Mouse (Mus musculus) forebrain, embryonic 15.5 days (tissue): Measurements from ENCODE around the gene Pdlim3. TPM values are rescaled to one million over a fixed set of nuclear protein-coding genes. Genes with fewer than 3 reads are reported as not detected.

Source experiments
- ATAC-seq: fragments of 200-750 bp; cut with Nextera tagmentation; replicated peaks from 2 replicates; pipeline ENCODE4 v1.8.0; 2017; ENCODE audit warnings: mild to moderate bottlenecking, moderate TSS enrichment, moderate library complexity
- H3K27ac ChIP-seq: fragments of 300-500 bp; sonication (generic); replicated peaks from 2 replicates; pipeline ENCODE4 v1.5.1; 2015; ENCODE audit warnings: mild to moderate bottlenecking, inconsistent platforms
- H3K27me3 ChIP-seq: fragments of 300-500 bp; sonication (generic); 2 replicates; pipeline ENCODE4 v1.6.1; 2015; ENCODE audit warnings: inconsistent platforms
- H3K36me3 ChIP-seq: fragments of 300-500 bp; sonication (generic); 2 replicates; pipeline ENCODE4 v1.6.1; 2015; ENCODE audit warnings: mild to moderate bottlenecking, inconsistent platforms
- H3K4me1 ChIP-seq: fragments of 300-500 bp; sonication (generic); 2 replicates; pipeline ENCODE4 v1.6.1; 2015; ENCODE audit warnings: inconsistent platforms
- H3K4me2 ChIP-seq: fragments of 300-500 bp; sonication (generic); replicated peaks from 2 replicates; pipeline ENCODE4 v1.6.1; 2015; ENCODE audit warnings: mild to moderate bottlenecking, inconsistent platforms
- H3K4me3 ChIP-seq: fragments of 300-500 bp; sonication (generic); 2 replicates; pipeline ENCODE4 v1.5.1; 2015; ENCODE audit warnings: mild to moderate bottlenecking, inconsistent platforms
- H3K9ac ChIP-seq: fragments of 300-500 bp; sonication (generic); replicated peaks from 2 replicates; pipeline ENCODE4 v1.6.1; 2015; ENCODE audit warnings: mild to moderate bottlenecking, inconsistent platforms
- H3K9me3 ChIP-seq: fragments of 300-500 bp; sonication (generic); 2 replicates; pipeline ENCODE4 v1.6.1; 2016; ENCODE audit warnings: inconsistent platforms
- WGBS: fragments of 180-500 bp; shearing (Covaris S2); methylation state at CpG from one replicate; pipeline ENCODE4 v1.1.7; 2015; ENCODE audit warnings: mixed read lengths; 5-methylcytosine and 5-hydroxymethylcytosine counted together
- polyA plus RNA-seq: library from polyadenylated mRNA; unstranded; fragments of >200 nt; fragmentation: Nextera tagmentation; extraction: Ambion mirVana; gene quantifications from 2 replicates; pipeline ENCODE4 v1.2.1, GENCODE M21; 2015

Gene Pdlim3
- polyA plus RNA-seq, 1 experiment from 2014 or later = 5.2 TPM

- no peak for ATAC-seq
- no peaks in the 10 kb centered on the region for H3K36me3 ChIP-seq
- H3K9ac ChIP-seq = no peak overlapping the region
- H3K4me2 ChIP-seq = no peak overlapping the region
- WGBS = 93% methylated on average over 7 of the region's 7 CpGs
- no peaks in the 10 kb centered on the region for H3K9me3 ChIP-seq
- peaks cover 12% of the 10 kb centered on the region; the same call in 1 of the 2 replicates for H3K4me1 ChIP-seq
- no peak overlapping the region for H3K27ac ChIP-seq
- no peak overlapping the region for H3K4me3 ChIP-seq
- H3K27me3 ChIP-seq = no peaks in the 10 kb centered on the region
Observed at GRCm38 (mm10) chr8:45877680-45878079, 7.6 kb upstream of the Pdlim3 start.

GRCm38 (mm10) chr8:45880457-45880856 is 4.8 kb upstream of the Pdlim3 start:
- Histone ChIP-seq H3K4me3 (no peak overlapping the region), H3K9me3 (no peaks in the 10 kb centered on the region), H3K27ac (no peak overlapping the region), H3K36me3 (no peaks in the 10 kb centered on the region), H3K4me2 (no peak overlapping the region), H3K9ac (no peak overlapping the region), H3K4me1 (peaks cover 18% of the 10 kb centered on the region), H3K27me3 (peaks cover 8% of the 10 kb centered on the region; the same call in 1 of the 2 replicates)
- 89% methylated on average over 3 of the region's 3 CpGs for WGBS
- ATAC-seq = no peak

GRCm38 (mm10) chr8:45881726-45882125 is 3.5 kb upstream of the Pdlim3 start:
- ATAC-seq = no peak
- Histone ChIP-seq H3K9me3 (no peaks in the 10 kb centered on the region), H3K27me3 (peaks cover 13% of the 10 kb centered on the region; the same call in 1 of the 2 replicates), H3K4me2 (no peak overlapping the region), H3K27ac (no peak overlapping the region), H3K9ac (no peak overlapping the region), H3K4me3 (no peak overlapping the region), H3K4me1 (peaks cover 14% of the 10 kb centered on the region), H3K36me3 (no peaks in the 10 kb centered on the region)
- WGBS = 92% methylated on average over 8 of the region's 8 CpGs

GRCm38 (mm10) chr8:45883793-45884192 is 1.5 kb upstream of the Pdlim3 start:
- Histone ChIP-seq H3K9me3 (no peaks in the 10 kb centered on the region), H3K27ac (no peak overlapping the region), H3K36me3 (no peaks in the 10 kb centered on the region), H3K4me3 (no peak overlapping the region), H3K4me1 (peaks cover 14% of the 10 kb centered on the region), H3K4me2 (no peak overlapping the region), H3K9ac (no peak overlapping the region), H3K27me3 (peaks cover 13% of the 10 kb centered on the region; the same call in 1 of the 2 replicates)
- WGBS = 59% methylated on average over 4 of the region's 4 CpGs
- ATAC-seq = no peak

GRCm38 (mm10) chr8:45884552-45884951 is 709 bp upstream of the Pdlim3 start:
- 11% methylated on average over 13 of the region's 13 CpGs for WGBS
- Histone ChIP-seq H3K4me3 (peak overlapping the region; percentile 37), H3K4me1 (peaks cover 14% of the 10 kb centered on the region), H3K27ac (no peak overlapping the region), H3K4me2 (peak overlapping the region; percentile 72), H3K9ac (peak overlapping the region; percentile 25), H3K9me3 (no peaks in the 10 kb centered on the region), H3K27me3 (peaks cover 13% of the 10 kb centered on the region; the same call in 1 of the 2 replicates), H3K36me3 (no peaks in the 10 kb centered on the region)
- ATAC-seq = no peak

- H3K9ac ChIP-seq = peak overlapping the region; percentile 25; the same call in 1 of the 2 replicates
- H3K27me3 ChIP-seq = peaks cover 13% of the 10 kb centered on the region; the same call in 1 of the 2 replicates
- ATAC-seq = peak; percentile 35; the same call in 1 of the 2 replicates
- 41% methylated on average over 2 of the region's 2 CpGs for WGBS
- H3K4me1 ChIP-seq = peaks cover 14% of the 10 kb centered on the region
- H3K4me2 ChIP-seq = peak overlapping the region; percentile 72
- H3K4me3 ChIP-seq = peak overlapping the region; percentile 37; the same call in 1 of the 2 replicates
- no peaks in the 10 kb centered on the region for H3K9me3 ChIP-seq
- H3K27ac ChIP-seq = no peak overlapping the region
- no peaks in the 10 kb centered on the region for H3K36me3 ChIP-seq
Observed at GRCm38 (mm10) chr8:45885775-45886174, 514 bp downstream of the Pdlim3 start.

GRCm38 (mm10) chr8:45889737-45890136 is 4.5 kb downstream of the Pdlim3 start:
- Histone ChIP-seq H3K9ac (no peak overlapping the region), H3K9me3 (no peaks in the 10 kb centered on the region), H3K36me3 (no peaks in the 10 kb centered on the region), H3K4me1 (peaks cover 8% of the 10 kb centered on the region), H3K27ac (no peak overlapping the region), H3K4me3 (no peak overlapping the region), H3K27me3 (peaks cover 6% of the 10 kb centered on the region; the same call in 1 of the 2 replicates), H3K4me2 (no peak overlapping the region)
- no peak for ATAC-seq
- WGBS = 96% methylated on average over 7 of the region's 7 CpGs

- no peaks in the 10 kb centered on the region for H3K36me3 ChIP-seq
- 86% methylated on average over 3 of the region's 3 CpGs for WGBS
- H3K4me1 ChIP-seq = no peaks in the 10 kb centered on the region
- H3K27ac ChIP-seq = no peak overlapping the region
- H3K4me2 ChIP-seq = no peak overlapping the region
- no peaks in the 10 kb centered on the region for H3K27me3 ChIP-seq
- no peak overlapping the region for H3K9ac ChIP-seq
- H3K4me3 ChIP-seq = no peak overlapping the region
- 0 out of 2 replicates have a peak, but pooled peaks cover 4% of the 10 kb centered on the region for H3K9me3 ChIP-seq
- ATAC-seq = no peak
Observed at GRCm38 (mm10) chr8:45896590-45896989, 11.3 kb downstream of the Pdlim3 start.

- H3K4me1 ChIP-seq = no peaks in the 10 kb centered on the region
- WGBS = 50% methylated on average over 3 of the region's 3 CpGs
- no peak for ATAC-seq
Observed at GRCm38 (mm10) chr8:45899783-45900182, 14.5 kb downstream of the Pdlim3 start.

GRCm38 (mm10) chr8:45901626-45902025 is 16.4 kb downstream of the Pdlim3 start:
- H3K9me3 ChIP-seq = no peaks in the 10 kb centered on the region
- H3K9ac ChIP-seq = no peak overlapping the region
- H3K4me3 ChIP-seq = no peak overlapping the region
- H3K36me3 ChIP-seq = no peaks in the 10 kb centered on the region
- peaks cover 4% of the 10 kb centered on the region; the same call in 1 of the 2 replicates for H3K27me3 ChIP-seq
- WGBS = 78% methylated on average over 8 of the region's 8 CpGs
- H3K4me1 ChIP-seq = peaks cover 14% of the 10 kb centered on the region; the same call in 1 of the 2 replicates
- no peak overlapping the region for H3K27ac ChIP-seq
- no peak overlapping the region for H3K4me2 ChIP-seq
- no peak for ATAC-seq

More at GRCm38 (mm10) chr8:45899783-45900182, 14.5 kb downstream of the Pdlim3 start:
- no peaks in the 10 kb centered on the region for H3K36me3 ChIP-seq
- 0 out of 2 replicates have a peak, but pooled peaks cover 4% of the 10 kb centered on the region for H3K9me3 ChIP-seq
- no peak overlapping the region for H3K4me2 ChIP-seq
- H3K4me3 ChIP-seq = no peak overlapping the region
- no peak overlapping the region for H3K27ac ChIP-seq
- peaks cover 3% of the 10 kb centered on the region; the same call in 1 of the 2 replicates for H3K27me3 ChIP-seq
- H3K9ac ChIP-seq = no peak overlapping the region

- no peaks in the 10 kb centered on the region for H3K36me3 ChIP-seq
- no peaks in the 10 kb centered on the region for H3K9me3 ChIP-seq
- H3K27ac ChIP-seq = no peak overlapping the region
- no peak for ATAC-seq
- H3K27me3 ChIP-seq = peaks cover 4% of the 10 kb centered on the region; the same call in 1 of the 2 replicates
- WGBS = 35% methylated on average over 3 of the region's 3 CpGs
- peaks cover 19% of the 10 kb centered on the region; the same call in 1 of the 2 replicates for H3K4me1 ChIP-seq
- H3K4me2 ChIP-seq = no peak overlapping the region
- H3K9ac ChIP-seq = no peak overlapping the region
- H3K4me3 ChIP-seq = no peak overlapping the region
Observed at GRCm38 (mm10) chr8:45903659-45904058, 18.4 kb downstream of the Pdlim3 start.

GRCm38 (mm10) chr8:45905591-45906250 is 20.5 kb downstream of the Pdlim3 start:
- Histone ChIP-seq H3K9ac (no peak overlapping the region), H3K36me3 (no peaks in the 10 kb centered on the region), H3K4me2 (no peak overlapping the region), H3K4me3 (no peak overlapping the region), H3K4me1 (peaks cover 19% of the 10 kb centered on the region; the same call in 1 of the 2 replicates), H3K9me3 (no peaks in the 10 kb centered on the region), H3K27me3 (peaks cover 4% of the 10 kb centered on the region; the same call in 1 of the 2 replicates), H3K27ac (no peak overlapping the region)
- WGBS = 12% methylated on average over 7 of the region's 7 CpGs
- no peak for ATAC-seq
